Mouse (Mus musculus) cerebellum, adult 2 months (tissue): Measurements from ENCODE around the gene Runx1. TPM values are rescaled to one million over a fixed set of nuclear protein-coding genes. Genes with fewer than 3 reads are reported as not detected.

Experiments
- DNase-seq, 2 experiments: peaks; one replicate each; pipeline ENCODE4 v3.0.0; 2021
- H3K27ac ChIP-seq: fragments of 200-500 bp; 2 replicates; pipeline ENCODE4 v1.5.1; 2012; ENCODE audit warnings: low read length, control low read depth, inconsistent platforms; ENCODE audit not compliant: insufficient read depth
- H3K27me3 ChIP-seq: fragments of 200-500 bp; 2 replicates; pipeline ENCODE4 v1.6.1; 2012; ENCODE audit warnings: inconsistent platforms, mild to moderate bottlenecking, low read length, moderate library complexity; ENCODE audit not compliant: control insufficient read depth, insufficient read depth
- H3K4me1 ChIP-seq: fragments of 200-500 bp; 2 replicates; pipeline ENCODE4 v1.6.1; 2011; ENCODE audit warnings: low read length; ENCODE audit not compliant: control insufficient read depth, insufficient read depth
- H3K4me3 ChIP-seq: fragments of 200-500 bp; replicated peaks from 2 replicates; pipeline ENCODE3; 2011; ENCODE audit warnings: mild to moderate bottlenecking, low read depth, low read length, control low read depth; ENCODE audit not compliant: insufficient read depth
- CTCF ChIP-seq: fragments of 200-500 bp; IDR thresholded peaks from 2 replicates; pipeline ENCODE4 v1.5.1; 2011; ENCODE audit warnings: low read depth, mild to moderate bottlenecking, control low read depth, low read length, moderate library complexity, borderline replicate concordance; ENCODE audit not compliant: insufficient read depth
- POLR2A ChIP-seq: fragments of 200-500 bp; IDR thresholded peaks from 2 replicates; pipeline ENCODE4 v1.6.1; 2011; ENCODE audit warnings: low read length, control low read depth, borderline replicate concordance; ENCODE audit not compliant: insufficient read depth
- WGBS: fragments of 180-500 bp; shearing (Covaris S2); methylation state at CpG from one replicate; pipeline ENCODE4 v1.1.7; 2018; 5-methylcytosine and 5-hydroxymethylcytosine counted together
- polyA plus RNA-seq: library from polyadenylated mRNA; depleted of rRNA; stranded (reverse); fragments of >200 nt; gene quantifications from 2 replicates; pipeline ENCODE4 v1.2.3, GENCODE M21; 2012

Gene Runx1
- polyA plus RNA-seq, 1 experiment: 0.52 TPM

DNA sequence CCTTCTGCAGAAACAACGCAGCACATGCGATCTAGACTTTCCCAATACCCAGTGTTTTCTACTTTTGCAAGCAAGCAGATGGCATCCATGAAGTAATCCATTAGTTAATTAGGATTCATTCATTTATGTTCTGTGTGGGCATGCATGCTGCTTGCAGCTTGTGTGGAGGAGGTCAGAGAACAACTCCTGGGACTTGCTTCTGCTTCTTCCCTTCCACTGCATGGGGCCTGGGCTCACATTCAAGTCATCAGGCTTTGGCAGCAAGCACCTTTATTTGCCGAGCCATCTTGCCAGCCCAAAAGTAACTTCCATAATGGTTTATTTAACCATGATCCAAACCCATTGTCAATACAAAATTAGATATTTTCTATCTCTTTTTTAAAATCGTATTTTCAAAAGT, 118.2 kb downstream of the Runx1 start:
- DNase-seq: no peak
- 43% methylated on average over 4 of the region's 4 CpGs for WGBS

DNA sequence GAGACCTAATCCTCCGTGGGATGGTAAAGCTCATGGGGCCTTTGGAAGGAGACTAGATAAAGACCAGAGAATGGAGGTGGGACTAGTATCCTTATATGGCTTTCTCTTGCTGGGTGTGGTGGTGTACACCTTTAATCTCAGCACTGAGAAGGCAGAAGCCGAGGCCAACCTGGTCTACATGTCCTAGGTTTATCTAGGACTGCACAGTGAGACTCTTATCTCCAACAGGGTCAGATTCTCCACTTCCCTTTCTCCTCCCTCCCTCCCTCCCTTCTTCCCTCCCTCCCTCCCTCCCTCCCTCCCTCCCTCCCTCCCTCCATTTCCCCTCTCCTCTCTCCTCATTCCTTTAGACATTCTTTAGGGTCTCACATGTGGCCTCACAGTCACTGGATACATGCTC, 118.8 kb downstream of the Runx1 start:
- Histone ChIP-seq H3K27ac (no peak overlapping the region), H3K4me3 (no peak overlapping the region), H3K27me3 (no peaks in the 10 kb centered on the region), H3K4me1 (no peaks in the 10 kb centered on the region)
- TF ChIP-seq CTCF: no peak
- TF ChIP-seq POLR2A: no peak
- no peak for DNase-seq
- 81% methylated on average over 2 of the region's 2 CpGs for whole genome bisulfite sequencing

More for the DNA sequence above, 118.2 kb downstream of the Runx1 start:
- TF ChIP-seq CTCF (no peak), POLR2A (no peak)
- Histone ChIP-seq H3K27ac (no peak overlapping the region), H3K4me1 (no peaks in the 10 kb centered on the region), H3K4me3 (no peak overlapping the region), H3K27me3 (no peaks in the 10 kb centered on the region)

DNA sequence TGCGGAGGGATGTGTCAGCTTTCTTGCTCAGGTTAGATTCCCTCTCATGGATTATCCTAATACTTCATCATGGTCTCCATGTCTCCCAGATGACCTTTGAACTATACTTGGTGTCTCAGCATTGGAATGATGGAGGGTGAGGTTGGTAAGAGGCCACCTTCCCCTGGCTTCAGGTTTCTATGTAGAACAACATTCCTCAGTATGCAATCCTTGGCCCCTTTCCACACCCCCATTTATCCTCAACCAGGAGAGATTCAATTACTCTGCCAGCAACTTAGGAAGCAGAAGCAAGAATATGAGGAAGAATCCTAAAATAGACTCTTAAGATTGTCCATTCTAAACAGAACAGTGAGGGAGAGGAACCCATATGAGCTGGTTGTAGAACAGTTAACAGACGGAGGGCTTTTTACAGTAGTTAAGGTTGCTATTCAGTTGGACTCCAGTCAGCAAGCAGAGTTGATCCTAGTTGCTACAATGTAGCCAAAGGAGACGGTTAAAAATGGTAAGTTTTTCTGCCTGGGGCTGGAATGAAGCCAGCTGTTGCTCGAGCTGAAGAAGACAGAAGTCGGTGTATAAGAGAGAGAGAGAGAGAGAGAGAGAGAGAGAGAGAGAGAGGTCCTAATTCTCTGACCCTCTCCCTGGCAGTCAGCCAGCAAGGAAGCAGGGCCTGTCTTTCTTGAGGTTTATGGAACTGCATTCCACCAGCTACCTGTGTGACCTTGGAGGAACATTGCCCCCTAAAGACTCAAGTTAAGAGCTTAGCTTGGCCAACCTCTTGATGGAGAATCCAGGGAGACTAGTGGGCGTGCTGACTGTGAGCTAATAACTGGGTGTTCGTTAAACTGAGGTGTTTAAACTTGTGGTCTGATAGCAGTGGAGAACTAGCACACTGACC, 120.1 kb downstream of the Runx1 start:
- Histone ChIP-seq H3K4me1 (no peaks in the 10 kb centered on the region), H3K27ac (no peak overlapping the region), H3K27me3 (no peaks in the 10 kb centered on the region; the same call in 1 of the 2 replicates), H3K4me3 (no peak overlapping the region)
- DNase-seq: no peak
- 65% methylated on average over 7 of the region's 7 CpGs for WGBS
- TF ChIP-seq CTCF: no peak
- no peak for TF ChIP-seq POLR2A

DNA sequence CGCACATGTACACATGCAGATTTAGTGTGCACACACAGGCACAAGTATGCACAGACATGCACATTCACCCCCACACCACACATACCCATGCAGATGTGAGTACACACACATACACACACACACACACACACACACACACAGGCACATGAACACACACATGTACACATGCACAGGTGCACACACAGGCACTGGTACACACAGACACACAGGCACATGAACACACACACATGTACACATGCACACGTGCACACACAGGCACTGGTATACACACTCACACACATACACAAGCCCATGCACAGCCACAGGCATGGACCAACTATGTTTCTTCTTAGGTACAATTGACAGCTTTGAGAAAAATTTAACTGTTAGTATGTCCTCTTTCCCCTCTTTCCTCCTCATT, 122.1 kb downstream of the Runx1 start:
- 94% methylated on average over 2 of the region's 2 CpGs for WGBS
- TF ChIP-seq CTCF (no peak), POLR2A (no peak)
- Histone ChIP-seq H3K4me1 (no peaks in the 10 kb centered on the region), H3K27ac (no peak overlapping the region), H3K4me3 (no peak overlapping the region), H3K27me3 (no peaks in the 10 kb centered on the region; the same call in 1 of the 2 replicates)
- no peak for DNase-seq

DNA sequence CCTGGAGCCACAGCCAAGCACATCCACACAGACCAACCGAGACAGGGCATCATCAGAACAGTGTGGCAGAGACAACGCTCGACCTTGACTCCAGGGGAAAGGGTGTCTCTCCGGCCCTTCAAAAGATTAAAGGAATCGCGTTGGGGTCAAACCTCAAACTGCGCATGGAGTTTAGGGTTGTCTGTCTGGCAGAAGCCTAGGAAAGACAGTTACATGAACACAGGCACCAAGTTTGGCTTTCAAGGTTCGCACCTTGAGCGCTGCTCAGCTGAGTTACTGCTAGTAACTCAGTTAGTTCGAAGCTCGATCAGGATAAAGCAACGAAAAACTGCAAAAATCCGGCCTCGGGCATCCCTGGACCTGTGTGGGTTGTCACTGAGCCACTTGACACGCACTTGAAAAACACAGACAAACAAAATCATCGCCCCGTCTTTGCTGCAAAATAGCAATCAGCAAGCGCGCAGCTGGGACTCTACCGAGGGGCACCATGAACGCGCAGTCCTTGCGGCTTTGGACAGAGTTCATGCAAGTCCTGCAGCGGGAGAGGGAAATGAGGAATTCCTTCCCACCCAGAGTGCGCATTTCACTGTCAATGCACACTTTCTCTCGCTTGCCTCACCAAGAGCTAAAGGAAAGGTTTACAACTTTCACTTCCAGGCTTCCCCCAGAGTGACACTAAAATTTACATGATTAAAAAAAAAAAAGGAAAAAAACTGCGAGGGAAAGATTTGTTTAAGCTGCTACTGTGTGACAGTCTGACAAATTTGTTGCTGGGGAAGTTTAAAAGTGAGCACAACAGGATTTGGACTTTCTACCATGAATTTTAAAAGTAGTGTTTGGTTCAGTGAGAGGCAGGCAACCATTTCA, 126.2 kb downstream of the Runx1 start:
- Histone ChIP-seq H3K4me3 (no peak overlapping the region), H3K4me1 (no peaks in the 10 kb centered on the region; the same call in 1 of the 2 replicates), H3K27ac (no peak overlapping the region), H3K27me3 (peaks cover 3% of the 10 kb centered on the region; the same call in 1 of the 2 replicates)
- no peak for TF ChIP-seq POLR2A
- no peak for TF ChIP-seq CTCF
- DNase-seq: no peak
- 4% methylated on average over 27 of the region's 27 CpGs for WGBS

DNA sequence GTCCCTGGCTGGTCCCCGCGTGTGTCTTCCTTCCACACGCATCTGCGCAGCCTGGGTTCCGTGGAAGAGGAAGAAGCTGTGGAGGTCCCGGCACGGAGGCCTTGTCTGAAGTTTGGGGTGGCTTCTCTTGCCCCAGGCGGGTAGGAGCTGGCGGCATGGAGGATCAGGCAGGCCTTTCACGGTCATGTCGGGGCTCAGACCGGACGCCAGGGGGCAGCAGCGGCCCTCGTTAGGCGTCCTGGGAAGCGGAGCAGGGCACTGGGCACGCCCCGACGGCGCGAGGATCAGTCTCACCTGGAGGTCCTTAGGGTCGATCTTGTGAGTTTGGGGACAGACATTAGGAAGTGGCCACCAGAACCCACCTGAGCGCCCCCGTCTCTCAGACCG, 127.3 kb downstream of the Runx1 start:
- peaks cover 3% of the 10 kb centered on the region; the same call in 1 of the 2 replicates for H3K27me3 ChIP-seq
- under 1% methylated on average over 26 of the region's 26 CpGs for WGBS
- H3K4me1 ChIP-seq: no peaks in the 10 kb centered on the region; the same call in 1 of the 2 replicates
- TF ChIP-seq POLR2A (no peak), CTCF (peak; percentile 83)
- peak; percentile 70 to 79 for DNase-seq
- no peak overlapping the region for H3K27ac ChIP-seq
- H3K4me3 ChIP-seq: no peak overlapping the region

DNA sequence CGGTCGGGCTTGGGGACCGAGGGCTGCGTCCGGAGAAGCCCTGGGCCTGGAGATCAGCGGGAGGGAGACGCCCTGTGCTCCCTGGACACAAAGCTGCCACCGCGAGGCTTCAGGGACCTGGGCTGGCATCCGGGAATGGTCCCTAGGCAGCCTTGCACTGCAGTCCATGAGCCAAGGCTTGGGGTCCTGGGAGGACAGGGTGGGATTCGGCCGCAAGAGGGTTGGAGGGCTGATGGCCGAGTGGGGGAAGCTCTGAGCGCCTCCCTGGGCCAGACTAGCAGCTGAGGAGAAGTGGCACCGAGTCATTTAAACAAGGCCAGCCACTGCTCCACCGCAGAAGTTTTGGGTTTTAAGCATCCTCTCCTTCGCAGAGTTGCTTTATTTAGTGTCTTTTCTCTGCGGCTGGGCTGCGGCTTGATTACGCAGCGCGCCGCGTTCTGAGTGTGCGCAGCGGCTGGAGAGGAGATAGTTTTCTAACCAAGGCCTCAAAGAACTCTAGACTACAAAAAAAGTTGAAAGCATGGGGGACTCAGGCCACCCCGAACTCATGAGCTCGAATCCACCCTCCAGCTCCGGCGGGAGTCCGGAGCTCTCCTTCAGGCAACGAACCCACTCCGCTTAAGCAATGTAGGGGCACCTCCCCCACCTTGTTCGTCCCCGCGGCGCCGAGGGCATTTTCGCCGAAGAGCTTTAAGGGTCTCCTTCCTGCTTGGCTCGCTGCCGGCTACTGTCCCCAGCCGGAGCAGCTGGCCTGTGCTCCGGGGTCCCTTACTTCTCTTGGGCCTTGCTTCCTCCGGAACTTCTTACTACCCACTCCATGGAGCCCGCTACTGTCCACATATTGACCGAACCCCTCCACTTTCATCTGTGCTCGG, 128.0 kb downstream of the Runx1 start:
- Histone ChIP-seq H3K27ac (no peak overlapping the region), H3K27me3 (peaks cover 3% of the 10 kb centered on the region; the same call in 1 of the 2 replicates), H3K4me1 (no peaks in the 10 kb centered on the region; the same call in 1 of the 2 replicates), H3K4me3 (no peak overlapping the region)
- WGBS: 1% methylated on average over 48 of the region's 48 CpGs
- DNase-seq: peak in 1 of 2 experiments; percentile 15
- TF ChIP-seq POLR2A (no peak), CTCF (no peak)
